Mouse (Mus musculus) kidney, postnatal 4 days (tissue): ENCODE results near the gene Hfm1.

Experiments used
- DNase-seq, 2 experiments: peaks; one replicate each; pipeline ENCODE4 v3.0.0; 2021; ENCODE audit warnings: mixed read lengths in 2 of 2

Hfm1 gene

DNA sequence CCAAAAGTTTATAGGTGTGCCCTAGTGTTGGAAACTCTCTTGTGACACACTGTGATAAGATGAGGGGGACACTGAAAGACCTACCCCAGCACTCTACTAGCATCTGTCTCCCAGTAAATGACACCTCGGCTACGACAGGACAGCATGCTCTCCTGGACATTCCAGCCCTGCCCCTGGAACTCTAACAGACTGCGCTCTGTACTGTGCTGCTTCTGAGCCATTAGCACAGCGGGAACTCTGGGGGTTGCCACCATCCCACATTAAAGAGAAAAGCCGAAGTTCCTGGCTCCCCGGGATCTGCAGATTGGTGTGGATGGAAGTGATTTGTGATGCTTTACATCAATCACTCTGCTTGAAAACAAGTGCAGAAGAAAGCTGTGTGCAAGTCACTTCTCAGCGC, 93.1 kb downstream of the Hfm1 start:
- no peak for DNase-seq

DNA sequence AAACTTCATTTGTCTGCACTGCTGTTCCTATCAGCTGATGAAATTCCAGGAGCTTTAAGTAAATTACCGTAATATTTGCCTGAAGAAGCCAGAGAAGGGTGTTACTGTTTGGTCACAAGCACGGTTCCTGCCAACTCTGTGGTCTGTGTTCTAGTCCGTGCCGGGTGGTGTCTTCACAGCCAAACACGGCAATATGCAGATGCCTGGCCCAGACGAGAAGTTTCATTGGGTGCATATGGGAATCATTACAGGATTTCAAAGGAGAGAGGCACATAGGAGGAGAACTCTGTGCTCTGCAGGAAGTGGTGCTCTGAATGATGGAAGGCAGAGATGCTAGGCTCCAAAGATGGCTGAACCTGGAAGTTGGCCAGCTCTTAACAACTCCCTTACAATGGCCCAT, 94.7 kb downstream of the Hfm1 start:
- DNase-seq, result no peak

DNA sequence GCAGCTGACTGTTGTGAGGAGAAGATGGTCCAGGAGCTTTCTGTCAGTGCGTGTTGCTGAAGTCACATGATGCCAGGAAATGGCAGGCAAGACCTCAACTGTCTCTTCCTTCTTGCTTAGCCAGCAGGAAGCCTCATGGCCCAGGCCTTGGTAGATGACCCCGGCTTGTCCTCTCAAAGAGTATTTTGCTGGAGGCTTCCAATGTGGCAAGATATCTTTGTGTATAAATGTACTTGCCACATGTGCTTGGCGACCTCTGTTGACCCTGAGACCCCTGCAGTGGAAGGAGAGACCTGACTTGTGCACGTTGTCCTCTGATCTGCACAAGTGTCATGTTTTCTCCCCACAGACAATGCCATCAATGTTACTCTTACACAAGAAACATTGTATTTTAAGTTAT, 95.3 kb downstream of the Hfm1 start:
- DNase-seq, result no peak

- DNase-seq, result no peak
These were observed 99.4 kb downstream of the Hfm1 start for GRCm38 (mm10) chr5:106826740-106827139.

- no peak for DNase-seq
These were observed 100.1 kb downstream of the Hfm1 start for GRCm38 (mm10) chr5:106826044-106826443.

- peak; percentile 44 to 62 for DNase-seq
These were observed 100.7 kb downstream of the Hfm1 start for GRCm38 (mm10) chr5:106825301-106825853.

- DNase-seq, result no peak
These were observed 101.4 kb downstream of the Hfm1 start for GRCm38 (mm10) chr5:106824716-106825115.

GRCm38 (mm10) chr5:106819630-106820029, 106.5 kb downstream of the Hfm1 start:
- no peak for DNase-seq

GRCm38 (mm10) chr5:106815923-106816654, 110.0 kb downstream of the Hfm1 start:
- no peak for DNase-seq

DNA sequence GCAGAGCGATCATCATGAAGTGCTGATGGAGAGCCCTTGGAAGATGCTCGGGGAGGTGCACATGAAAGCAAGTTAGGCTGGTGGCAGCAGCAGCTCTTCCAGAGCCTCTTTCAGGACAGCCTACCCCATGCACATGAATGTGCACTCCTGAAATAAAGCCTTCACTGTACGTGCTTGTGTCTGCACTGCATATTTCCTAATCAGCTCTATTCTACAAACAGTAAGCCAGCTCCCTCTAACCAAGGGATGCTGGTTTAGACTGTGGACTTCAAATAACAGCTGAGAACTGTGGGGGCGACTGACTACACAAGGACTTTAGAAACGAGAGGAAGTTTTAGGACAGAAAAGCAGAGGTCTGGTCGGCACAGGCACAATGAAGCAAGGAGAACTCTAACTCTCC, 111.5 kb downstream of the Hfm1 start:
- no peak for DNase-seq

- DNase-seq, result peak; percentile 81 to 86
These were observed 123.0 kb downstream of the Hfm1 start for GRCm38 (mm10) chr5:106803094-106803493.

DNA sequence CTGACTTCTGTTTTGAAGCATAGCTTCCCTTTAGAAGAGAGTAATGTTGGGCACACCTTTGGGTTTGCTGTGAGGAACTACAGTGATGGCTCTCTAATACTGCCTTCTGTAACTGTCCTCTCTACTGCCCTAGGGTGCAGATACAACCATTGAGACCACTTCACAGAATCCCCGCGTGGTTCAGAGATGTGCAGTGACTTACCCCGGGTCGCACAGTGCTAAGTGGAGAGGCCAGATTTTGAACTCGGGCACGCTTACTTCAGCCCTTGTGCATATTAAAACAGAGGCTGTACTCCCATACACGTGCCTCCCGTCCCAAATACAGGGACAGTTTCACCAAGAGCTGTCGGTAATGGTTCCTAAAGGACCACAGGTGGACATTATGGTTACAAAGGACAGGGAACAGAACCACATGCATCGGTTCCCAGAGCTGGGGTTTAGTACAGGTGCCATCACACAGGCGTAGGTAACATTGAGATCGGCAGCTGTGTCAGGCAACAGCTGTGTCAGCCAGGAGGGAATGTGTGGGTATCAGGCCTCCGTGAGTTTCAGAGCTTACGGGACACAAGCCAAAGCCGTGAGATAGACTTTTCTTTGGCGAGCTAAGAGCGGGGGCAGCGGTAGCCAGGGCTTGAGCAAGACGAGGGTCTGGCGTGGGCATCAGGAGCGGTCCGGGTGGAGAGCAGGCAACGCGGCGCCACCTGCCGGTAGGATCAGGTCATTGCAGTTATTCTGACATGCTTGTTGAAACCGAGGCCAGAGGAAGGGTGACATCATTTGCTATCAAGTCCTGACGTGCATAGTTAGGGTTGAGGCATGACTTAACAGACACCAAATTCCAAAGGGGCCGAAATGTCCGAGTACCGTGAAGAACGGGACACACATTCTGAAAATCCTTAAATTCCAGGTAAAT, 124.0 kb downstream of the Hfm1 start:
- peak; percentile 93 to 94 for DNase-seq

GRCm38 (mm10) chr5:106801215-106801863, 124.8 kb downstream of the Hfm1 start:
- DNase-seq, result no peak

- DNase-seq, result no peak
These were observed 128.2 kb downstream of the Hfm1 start for GRCm38 (mm10) chr5:106797896-106798295.

DNA sequence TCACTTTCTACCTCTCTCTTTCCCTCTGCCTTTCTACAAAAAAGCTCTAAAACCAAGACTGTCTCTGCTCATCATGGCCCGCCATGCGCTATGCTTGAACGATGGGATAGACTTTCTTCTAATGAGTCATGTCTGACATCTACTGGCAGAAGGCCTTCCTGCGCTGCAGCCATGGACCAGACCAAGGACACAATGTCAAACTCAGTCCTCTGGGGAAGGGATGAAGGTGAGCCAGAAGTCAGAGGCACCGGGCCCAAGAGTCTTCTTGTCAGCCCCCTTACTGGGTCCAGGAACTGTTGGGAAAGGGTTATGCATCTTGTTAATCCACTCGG, 134.9 kb downstream of the Hfm1 start:
- DNase-seq, result peak; percentile 38 to 51

- no peak for DNase-seq
These were observed 135.5 kb downstream of the Hfm1 start for GRCm38 (mm10) chr5:106790496-106791240.
